Mouse (Mus musculus) gonadal fat pad, adult 2 months (tissue): ENCODE data around the gene Lnpep. TPM values are rescaled to one million over a fixed set of nuclear protein-coding genes. Genes with fewer than 3 reads are reported as not detected.
"Not testable (repeated sequence)": the region's sequence is repeated elsewhere in the genome, so short reads cannot be mapped to it uniquely, and the experiment has no call there.

Source experiments
- DNase-seq: peaks from one replicate; pipeline ENCODE4 v3.0.0-alpha.2; 2012; ENCODE audit warnings: low read depth
- polyA plus RNA-seq: library from polyadenylated mRNA; depleted of rRNA; stranded (reverse); fragments of >200 nt; gene quantifications from 2 replicates; pipeline ENCODE4 v1.2.3, GENCODE M21; 2012

The Lnpep gene
- polyA plus RNA-seq, 1 experiment = 12.3 TPM

DNA sequence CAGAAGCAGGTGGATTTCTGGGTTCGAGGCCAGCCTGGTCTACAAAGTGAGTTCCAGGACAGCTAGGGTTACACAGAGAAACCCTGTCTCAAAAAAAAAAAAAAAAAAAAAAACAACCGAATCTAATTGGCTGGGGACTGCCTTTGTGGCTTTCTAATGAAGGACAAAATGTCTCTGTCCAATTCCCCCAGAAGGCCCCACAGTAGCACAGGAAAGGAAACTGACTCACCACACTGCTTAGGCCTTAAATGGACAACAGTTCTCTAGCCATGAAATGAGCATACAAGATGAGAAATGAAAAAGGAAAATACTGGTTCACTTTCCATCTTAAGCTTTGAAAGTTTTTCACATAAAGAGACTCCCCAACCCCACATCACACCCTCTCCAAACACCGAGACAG, 15.3 kb downstream of the Lnpep start:
- DNase-seq = no peak

DNA sequence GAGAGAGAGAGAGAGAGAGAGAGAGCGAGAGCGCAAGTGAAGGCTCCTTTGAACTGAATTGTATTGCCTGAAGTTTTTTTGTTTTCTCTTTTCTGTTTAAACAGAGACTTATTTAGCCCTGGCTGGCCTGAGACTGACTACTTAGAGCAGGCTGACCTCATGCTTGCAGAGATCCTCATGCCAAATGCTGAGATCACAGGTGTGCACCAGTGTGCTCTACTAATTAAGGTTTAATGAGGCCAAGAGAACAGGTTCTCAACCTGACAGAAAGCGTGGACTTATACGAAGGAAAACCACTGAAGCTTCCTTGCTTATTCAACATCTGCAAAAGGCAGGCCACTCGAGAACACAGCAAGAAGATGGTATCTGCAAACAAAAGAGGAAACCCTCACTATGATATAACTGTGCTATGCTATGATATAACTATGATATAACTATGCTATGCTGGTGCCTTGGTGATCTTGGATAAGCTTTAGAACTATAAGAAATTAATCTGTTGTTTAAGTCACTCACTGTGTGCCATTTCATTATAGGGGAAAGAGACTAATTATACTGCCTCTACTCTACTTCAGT, 16.3 kb downstream of the Lnpep start:
- DNase-seq = no peak

DNA sequence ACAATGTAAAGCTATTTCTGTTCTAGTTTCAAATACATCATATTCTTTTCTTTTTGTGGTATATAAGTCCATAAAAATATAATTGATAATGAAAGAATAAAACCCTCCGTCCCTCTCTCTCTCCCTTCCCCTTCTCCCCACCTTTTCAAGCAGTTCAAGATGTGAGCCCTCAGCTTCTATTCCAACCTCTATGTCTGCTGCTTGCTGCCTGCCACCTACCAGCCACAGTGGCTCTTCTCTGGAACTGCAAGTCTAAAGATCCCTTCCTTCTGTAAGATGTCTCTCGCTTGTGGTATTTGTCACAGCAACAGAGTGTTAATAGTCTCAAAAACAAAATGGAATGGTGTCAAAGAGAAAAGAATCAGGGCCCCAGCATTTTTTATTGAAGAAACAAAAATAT, 20.3 kb downstream of the Lnpep start:
- no peak for DNase-seq

DNA sequence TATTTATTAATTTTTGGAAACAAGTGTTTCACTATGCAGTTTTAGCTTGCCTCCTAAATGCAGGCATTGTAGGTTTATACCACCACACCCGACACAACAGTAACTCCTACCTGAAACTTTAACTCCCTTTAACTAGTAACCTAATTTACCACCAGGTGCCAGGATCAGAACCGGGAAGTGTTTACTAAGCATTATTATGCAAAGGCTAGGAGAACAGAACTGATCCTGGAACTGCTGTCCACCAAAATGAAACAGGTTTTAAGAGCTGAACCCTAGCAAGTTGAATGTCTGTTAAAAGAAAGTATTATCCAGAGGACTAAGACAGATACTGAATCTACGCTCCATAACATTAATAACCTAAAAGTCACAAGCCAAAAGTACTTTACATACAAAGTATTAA, 21.2 kb downstream of the Lnpep start:
- DNase-seq = no peak

DNA sequence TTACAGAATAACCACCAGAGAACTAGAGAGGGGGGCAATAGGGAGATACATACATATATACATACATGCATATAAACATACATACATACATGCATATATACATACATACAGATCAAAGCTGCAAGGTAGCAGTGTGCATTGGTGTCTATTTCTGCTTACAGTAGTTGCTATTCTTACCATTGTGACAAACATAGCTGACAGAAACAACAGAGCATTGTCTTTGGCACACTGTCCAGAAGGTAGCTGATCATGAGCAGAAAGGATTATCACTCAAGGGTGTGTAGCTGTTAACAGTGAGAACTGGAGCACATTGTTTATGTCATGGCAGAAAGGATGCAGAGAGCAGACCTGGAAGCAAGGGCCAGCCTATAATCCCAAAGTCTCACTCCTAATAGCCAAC, 22.1 kb downstream of the Lnpep start:
- DNase-seq = no peak

DNA sequence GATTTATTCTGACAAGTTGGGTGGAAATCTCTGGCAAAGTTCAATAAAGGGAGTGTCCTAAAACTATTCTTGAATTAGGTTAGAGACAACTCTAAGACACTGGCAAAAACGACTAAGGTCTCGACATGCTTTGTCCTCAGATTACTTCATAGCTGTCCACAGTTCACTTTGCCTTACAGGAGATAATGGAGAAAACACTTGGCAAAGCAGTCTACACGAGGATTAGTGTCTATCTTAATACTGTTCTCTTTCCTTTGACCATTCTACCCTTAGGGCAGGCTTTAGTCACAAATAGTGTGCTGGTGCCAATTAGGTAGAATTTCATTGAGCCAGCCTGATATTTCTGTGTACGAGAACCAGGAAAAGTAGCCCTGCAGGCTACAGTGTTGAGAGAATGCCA, 22.5 kb downstream of the Lnpep start:
- peak; percentile 92 for DNase-seq

DNA sequence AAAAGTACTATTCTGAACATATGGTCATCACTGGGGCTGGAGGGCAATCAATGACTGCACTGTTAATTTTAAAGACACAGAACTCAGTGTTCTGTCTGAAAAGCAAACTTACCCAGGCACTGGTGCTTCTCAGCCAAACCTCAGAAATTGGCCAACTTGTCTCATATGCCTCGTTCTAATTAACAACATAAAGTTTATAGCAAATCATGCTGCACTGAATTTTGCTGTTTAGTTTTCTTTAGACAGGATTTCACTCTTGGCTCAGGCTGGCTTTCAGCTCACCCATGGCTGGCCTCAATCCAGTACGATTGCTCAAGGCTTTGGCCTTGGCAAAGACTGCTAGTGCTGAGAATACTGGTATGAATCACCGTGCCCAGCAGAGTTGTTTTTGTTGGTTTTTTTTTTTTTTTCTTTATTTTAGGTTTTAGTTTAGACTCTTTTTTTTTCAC, 24.0 kb downstream of the Lnpep start:
- DNase-seq = peak; percentile 88

DNA sequence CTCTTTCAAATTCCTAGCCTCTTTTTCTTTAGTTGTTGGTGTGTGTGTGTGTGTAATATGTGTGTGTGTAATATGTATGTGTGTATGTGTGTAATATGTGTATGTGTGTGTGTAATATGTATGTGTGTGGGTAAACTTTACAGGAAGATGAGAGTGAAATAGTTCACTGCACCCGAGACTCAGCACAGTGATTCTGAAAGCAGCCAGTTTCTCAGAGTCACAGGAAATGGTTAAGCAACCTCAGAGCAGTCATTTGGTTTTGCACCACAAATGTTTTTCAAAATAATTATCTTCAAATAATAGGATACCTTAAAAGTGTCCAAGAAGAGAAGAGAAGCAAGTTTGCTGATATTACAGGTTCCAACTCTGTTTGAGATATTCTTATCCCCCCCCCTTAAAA, 24.8 kb downstream of the Lnpep start:
- no peak for DNase-seq

DNA sequence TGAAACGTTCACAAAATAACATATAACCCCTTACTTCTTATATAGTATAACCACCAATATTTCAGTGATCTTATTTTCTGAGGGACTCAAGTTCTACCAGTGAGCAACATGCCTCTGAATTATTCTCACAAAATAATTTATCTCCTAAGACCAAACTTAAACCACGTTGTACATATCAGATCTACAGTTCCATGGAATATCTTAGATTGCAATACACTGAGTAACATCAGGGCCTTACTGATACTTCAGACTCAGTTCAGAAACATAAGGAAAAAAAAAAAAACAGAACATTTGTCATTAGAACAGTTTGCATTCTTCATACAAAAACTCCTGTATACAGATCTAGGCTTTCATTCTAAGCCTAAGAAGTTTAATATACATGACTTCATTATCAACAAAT, 26.5 kb downstream of the Lnpep start:
- DNase-seq = no peak

DNA sequence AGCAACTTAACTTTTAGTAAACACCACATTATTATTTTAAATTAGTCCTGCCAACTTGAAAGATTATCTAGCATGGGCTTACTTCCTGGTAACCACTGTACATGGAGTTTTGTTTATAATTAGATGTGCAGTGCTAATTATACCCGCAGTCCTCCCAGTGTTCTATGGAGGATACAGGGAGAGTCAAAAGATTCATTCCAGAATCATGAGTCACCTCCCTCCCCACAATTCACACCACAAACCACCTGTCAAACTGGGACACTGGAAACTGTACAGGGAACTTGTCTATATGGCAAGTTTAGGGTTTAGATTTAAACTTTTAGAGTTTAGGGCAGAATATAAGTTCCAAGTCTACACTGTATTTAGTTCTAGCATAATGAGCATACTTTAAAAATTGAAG, 31.9 kb downstream of the Lnpep start:
- DNase-seq = no peak

DNA sequence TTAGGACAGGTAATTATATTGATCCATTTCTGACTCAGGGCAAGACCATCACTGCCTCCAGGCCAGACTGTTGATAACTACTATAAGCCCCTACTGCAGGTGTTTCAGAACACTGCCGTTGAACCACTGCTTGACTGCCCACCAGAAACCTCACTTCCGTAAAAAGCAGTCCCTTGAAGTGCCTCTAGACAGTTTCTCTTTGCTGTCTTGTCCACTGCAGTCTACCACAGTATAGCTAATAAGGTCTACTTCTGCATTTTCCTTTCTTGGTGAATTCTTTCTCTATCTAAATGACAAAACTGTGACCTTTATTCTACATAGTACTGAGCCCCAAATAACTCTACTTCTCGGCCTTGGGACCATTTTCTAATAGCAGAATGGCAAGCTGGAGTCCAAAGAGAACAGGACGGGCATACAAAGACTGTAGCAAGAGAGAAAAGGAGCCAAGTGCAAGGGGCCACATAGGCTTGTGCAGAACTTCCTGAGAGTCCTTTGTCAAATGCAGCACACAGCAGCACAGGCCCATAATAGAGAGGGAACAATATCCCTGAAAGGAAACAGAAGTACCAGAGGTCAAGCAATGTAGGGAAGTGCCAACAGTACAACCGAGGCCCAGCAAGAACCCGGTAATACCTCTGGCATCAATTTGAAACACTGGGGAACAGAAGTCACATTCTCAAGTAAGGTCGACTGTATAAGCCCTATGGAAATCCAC, 37.4 kb downstream of the Lnpep start:
- DNase-seq = no peak

DNA sequence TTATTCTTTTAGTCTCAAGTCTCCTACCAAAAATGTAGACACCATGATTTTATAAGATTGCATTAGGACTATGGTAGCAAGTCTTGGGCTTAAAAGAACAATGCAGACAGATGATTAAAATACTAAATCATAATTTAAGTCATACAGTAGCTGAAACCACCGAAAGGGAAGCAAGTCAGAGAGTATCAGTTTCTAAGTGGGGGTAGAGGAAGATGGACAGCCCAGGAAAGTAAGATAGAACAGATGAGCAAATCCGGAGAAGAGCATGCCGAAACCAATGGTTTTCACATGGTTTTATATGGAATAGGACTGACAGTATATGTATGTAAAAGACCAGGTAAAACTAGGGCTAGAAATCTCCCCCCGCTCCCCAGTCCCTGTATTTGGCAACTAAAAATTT, 39.7 kb downstream of the Lnpep start:
- no peak for DNase-seq

DNA sequence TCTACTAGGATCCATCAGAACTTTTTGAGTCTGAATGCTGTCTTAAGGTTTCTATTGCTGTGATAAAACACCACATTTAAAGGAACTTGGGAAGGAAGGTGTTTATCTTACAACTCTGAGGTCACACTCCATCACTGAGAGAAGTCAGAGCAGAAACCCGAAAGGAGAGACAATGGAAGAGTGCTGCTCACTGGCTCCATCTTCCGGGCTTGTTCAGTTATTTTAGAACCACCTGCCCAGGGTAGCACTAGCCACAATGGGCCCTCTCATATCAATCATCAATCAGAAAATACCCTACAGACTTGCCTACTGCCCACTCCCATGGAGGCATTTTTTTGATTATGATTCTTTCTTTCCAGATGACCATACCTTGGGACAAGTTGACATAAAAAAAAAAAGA, 41.0 kb downstream of the Lnpep start:
- no peak for DNase-seq

DNA sequence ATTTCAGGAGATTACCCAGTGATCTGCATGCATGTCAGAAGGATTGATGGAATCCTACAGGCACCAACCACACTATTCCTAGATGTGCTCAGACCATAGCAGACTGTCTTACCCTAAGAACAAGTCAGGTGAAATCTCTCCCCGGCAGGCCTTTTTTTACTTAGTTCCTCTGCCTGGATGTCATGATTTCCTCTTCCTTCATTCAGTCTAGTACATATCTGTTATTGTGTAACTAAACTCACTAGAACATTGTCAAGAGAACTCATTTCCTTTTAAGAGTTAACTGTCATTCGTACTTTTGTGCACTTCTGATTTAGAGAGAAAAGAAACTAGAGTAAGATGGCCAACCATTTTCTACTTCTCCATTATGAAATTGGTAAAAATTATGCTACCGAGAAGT, 43.6 kb downstream of the Lnpep start:
- no peak for DNase-seq

DNA sequence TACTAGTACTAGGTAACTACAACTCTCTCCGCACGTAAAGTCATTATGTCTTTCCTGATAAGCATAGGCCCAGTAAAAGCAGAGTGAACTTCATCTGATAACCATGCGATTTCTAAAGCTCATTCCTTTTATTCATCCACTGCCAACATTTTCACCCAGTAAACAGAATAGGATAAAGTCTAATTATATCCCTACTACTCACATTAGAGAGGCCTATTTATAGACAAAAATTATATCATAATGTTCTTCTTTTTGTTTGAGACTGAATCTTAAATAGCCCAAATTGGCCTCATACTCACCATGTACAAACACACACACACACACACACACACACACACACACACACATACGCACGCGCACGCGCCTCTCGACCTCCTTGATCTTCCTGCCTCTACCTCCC, 48.5 kb downstream of the Lnpep start:
- no peak for DNase-seq

DNA sequence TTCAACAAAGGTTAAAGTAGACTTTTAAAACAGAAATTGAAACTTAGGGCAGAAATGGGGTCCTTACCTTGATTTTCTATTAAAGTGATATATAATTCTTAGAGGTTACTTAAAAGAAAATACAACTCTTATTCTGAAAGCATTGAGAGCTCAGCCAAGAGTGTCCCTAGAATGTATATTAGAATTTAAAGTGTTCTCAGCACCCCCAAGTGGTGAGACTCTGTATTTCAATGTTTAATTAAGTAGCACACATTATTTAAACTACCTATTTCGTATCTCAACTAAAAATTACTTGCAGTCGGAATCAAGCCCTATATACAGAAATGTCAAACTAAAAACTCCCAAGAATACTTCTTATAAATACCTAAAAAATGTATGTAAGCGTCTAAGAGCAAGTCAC, 57.8 kb downstream of the Lnpep start:
- DNase-seq = no peak

DNA sequence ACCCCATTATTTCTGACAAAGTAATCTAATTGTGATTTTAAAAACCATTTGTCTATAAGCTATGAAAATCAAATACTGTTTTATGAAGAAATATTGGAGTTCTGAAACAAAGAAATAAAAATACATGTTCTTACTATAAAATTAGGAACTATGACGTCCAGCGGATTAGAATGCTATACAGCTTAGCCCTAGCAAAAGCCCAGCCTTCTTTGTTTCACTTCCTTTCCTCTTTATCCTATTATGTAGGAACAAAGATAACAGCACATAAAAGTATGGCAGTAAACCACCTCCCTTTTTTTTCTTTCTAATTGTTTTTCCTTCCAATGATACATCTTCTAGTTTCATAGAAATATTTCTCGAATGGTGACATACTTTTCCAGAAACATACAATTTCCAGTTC, 75.9 kb downstream of the Lnpep start:
- DNase-seq = no peak

DNA sequence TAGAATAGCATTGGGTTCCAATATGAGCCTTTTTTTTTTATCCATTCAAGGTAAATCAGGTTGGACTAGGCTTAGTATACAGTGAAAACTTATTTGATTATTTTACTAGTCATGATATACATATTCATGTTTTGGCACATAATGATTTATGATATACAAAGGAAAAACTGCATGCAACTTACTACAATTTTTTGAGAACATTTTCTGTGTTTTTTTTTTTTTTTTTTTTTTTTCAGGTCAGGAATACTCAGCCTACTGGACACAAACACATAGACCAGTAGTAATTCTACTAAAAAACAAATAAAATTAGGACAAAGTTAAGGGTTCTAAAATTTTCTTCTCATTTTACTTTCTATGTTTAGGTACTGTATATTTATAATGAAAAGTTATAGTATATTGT, 93.5 kb downstream of the Lnpep start:
- no peak for DNase-seq

DNA sequence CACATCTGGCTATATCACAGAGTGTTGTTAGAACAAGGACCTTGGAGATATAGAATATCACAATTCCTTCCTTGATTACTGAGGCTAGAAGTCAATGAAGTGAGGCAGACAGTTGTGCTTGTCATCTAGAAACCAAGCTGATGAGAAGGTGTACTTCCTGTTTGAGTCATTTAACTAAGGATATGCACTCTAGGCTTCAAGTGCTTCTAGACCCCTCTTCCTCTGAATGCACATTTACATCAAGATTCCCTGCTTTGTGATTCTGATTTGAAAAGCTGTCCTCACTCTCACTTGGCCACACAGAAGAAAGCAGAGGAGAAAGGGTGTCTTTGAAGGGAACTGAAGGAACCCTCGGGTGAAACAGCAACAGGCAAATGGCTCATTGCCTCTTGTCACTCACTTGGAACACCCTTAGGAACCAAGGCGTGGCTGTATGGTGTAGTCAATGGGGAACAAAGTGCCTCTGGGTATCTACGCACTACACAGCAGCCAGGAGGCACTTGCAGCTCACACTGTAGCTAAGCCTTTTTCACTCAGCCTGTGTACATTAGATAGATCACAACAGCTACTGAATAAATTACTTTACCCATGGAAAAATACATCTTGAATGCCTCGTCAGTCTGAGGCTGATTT, 108.3 kb downstream of the Lnpep start:
- DNase-seq = no peak

DNA sequence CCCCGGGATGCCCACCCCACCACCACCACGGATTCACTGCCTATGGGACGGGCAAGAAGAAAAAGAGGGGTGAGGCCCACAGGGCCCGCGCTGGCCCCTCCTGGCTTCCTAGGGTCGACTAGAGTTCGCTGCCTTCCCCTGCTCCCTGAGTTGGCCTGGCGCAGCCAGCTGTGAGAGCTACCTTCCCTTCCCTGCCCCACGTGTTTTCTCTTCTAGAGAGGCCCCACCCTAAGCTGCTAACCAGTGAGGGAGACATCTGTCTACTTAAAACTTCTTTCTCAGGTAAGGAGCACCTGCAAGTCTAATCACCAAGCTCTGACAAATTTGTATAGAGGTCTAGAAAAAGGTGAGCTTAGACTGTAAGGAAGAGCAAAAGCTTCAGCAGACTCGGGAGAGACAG, 118.2 kb downstream of the Lnpep start:
- no peak for DNase-seq

DNA sequence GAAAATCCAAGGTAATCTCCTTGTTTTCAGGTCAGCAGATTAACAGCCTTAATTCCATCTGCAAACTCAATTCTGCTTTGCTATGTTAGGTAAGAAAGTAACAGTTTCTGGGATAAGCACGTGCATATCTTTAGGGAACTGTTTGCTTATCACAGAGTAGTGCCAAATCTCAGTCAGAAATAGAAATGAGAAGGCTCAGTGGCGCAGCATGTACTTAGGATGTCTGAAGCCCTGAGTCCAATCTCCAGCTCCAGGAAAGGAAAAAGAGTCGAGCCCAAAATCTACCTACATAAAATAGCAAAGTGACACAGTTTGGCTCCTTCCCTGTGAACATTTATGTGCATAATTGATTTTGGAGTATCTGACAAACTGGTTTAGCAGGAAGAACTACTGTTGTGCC, 125.6 kb downstream of the Lnpep start:
- DNase-seq = no peak

DNA sequence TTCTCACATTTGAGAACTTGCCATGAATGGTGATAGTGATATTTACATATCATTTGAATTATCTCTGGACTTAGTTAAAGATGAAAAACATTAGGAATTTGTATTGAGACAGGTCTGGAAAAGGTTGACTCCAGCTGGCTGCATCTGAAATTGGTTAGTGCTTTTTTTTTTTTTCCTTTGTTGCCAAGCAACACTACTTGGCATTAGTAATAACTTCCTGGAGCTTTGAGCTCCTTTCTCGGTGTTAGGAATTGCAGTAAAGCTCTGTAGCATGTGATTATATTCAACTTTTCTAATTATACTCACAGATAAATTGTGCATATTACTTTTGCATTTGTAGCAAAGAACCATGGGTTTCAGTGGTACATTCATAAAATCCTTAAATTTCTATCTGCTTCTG, 126.0 kb downstream of the Lnpep start:
- DNase-seq = no peak

DNA sequence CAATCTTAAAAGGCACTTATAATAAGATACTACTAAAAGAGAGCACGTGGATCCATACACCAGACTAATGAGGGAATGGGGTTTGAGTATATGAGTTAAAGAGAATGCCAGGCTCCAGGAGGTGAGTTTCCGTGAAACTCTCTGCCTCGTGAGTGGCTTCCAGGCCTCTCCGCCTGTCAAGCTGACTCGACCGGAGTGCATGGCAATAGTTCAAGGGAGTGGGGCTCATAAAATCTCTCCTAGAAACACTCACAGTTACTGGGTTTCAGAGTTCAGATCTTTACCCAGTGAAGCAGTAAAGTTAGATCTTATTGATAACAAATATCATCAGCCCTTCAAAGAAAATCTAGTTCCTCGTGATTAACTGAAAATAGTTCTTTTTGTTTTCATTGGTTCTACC, 128.1 kb downstream of the Lnpep start:
- DNase-seq = no peak

DNA sequence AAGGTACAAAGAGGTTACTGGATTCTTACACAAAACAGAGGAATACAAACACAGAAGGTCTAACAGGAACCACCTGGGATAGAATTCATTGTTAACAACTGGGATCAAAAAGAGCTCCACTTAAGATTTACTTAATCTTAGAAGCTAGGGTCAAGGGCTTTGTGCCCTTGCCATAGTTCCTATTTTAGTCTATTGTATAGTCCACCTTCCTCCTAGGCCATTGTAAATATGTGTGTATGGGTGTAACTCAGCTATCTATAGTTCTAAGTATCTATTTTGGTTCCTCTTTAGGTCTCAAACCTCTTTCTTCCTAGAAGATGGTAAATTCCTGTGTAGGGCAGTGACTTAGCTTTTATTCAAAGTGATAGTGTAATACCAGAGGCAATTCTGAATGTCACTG, 128.6 kb downstream of the Lnpep start:
- not testable (repeated sequence) for DNase-seq
